Comparison of ENCODE assay signal across 17 mouse cellular contexts in genomic region chr1:170815287-170816004, GRCm38 (mm10). TPM values are rescaled to one million over a fixed set of nuclear protein-coding genes. Genes with fewer than 3 reads are reported as not detected.
A peak's percentile ranks its signal among the peaks of the same experiment; 100 is the strongest.
DNase-seq lines count a peak whose midpoint lies in the region; ATAC-seq and TF ChIP-seq lines count a peak whose summit lies in the region.
"Had no signal": no experiment of that assay in that cellular context is flagged by ENCODE, and none has a peak within 500 bp of the region (broad histone marks: within the 10 kb centered on the region; RNA-seq: fewer than 3 reads in every experiment).

No protein-coding gene starts in this region.

- H3K9ac ChIP-seq in kidney, embryonic 15.5 days, result no peak overlapping the region
- no peak overlapping the region for H3K9ac ChIP-seq in intestine, embryonic 15.5 days
- H3K9ac ChIP-seq: embryonic facial prominence, embryonic 13.5 days; forebrain, embryonic 12.5 days; heart, embryonic 12.5 days had no signal

- 92% methylated on average over 2 of the region's 2 CpGs for WGBS in kidney, embryonic 15.5 days
- WGBS in intestine, embryonic 15.5 days, result 85% methylated on average over 2 of the region's 2 CpGs

- no peaks in the 10 kb centered on the region for H3K9me3 ChIP-seq in kidney, embryonic 15.5 days (replicated peaks)
- no peaks in the 10 kb centered on the region for H3K9me3 ChIP-seq in intestine, embryonic 15.5 days
- H3K9me3 ChIP-seq: embryonic facial prominence, embryonic 13.5 days; forebrain, embryonic 12.5 days; heart, embryonic 12.5 days had no signal

- no peaks in the 10 kb centered on the region for H3K27me3 ChIP-seq in kidney, embryonic 15.5 days
- H3K27me3 ChIP-seq in intestine, embryonic 15.5 days (replicated peaks), result no peaks in the 10 kb centered on the region
- H3K27me3 ChIP-seq: embryonic facial prominence, embryonic 13.5 days; forebrain, embryonic 12.5 days; heart, embryonic 12.5 days had no signal

- no peak overlapping the region for H3K4me2 ChIP-seq in kidney, embryonic 15.5 days
- H3K4me2 ChIP-seq in intestine, embryonic 15.5 days (replicated peaks), result no peak overlapping the region
- H3K4me2 ChIP-seq: embryonic facial prominence, embryonic 13.5 days; forebrain, embryonic 12.5 days; heart, embryonic 12.5 days had no signal

- H3K36me3 ChIP-seq in kidney, embryonic 15.5 days, result peaks cover 10% of the 10 kb centered on the region
- H3K36me3 ChIP-seq in intestine, embryonic 15.5 days, result no peaks in the 10 kb centered on the region
- H3K36me3 ChIP-seq: forebrain, embryonic 12.5 days had no signal

- no peaks in the 10 kb centered on the region for H3K4me1 ChIP-seq in kidney, embryonic 15.5 days
- H3K4me1 ChIP-seq in intestine, embryonic 15.5 days (replicated peaks), result no peaks in the 10 kb centered on the region
- H3K4me1 ChIP-seq: embryonic facial prominence, embryonic 13.5 days; forebrain, embryonic 12.5 days; heart, embryonic 12.5 days had no signal

- no peak overlapping the region for H3K4me3 ChIP-seq in kidney, embryonic 15.5 days (replicated peaks)
- H3K4me3 ChIP-seq in intestine, embryonic 15.5 days (replicated peaks), result no peak overlapping the region
- no peak overlapping the region for H3K4me3 ChIP-seq in layer of hippocampus, adult 2 months
- H3K4me3 ChIP-seq: embryonic facial prominence, embryonic 13.5 days; forebrain, embryonic 12.5 days; heart, embryonic 12.5 days had no signal

- ATAC-seq in kidney, embryonic 15.5 days (replicated peaks; ENCODE audit: low FRiP score), result no peak
- ATAC-seq in intestine, embryonic 15.5 days, result peak; percentile 58; the same call in 1 of the 2 replicates
- ATAC-seq: forebrain, embryonic 16.5 days had no signal

- TF ChIP-seq CTCF in layer of hippocampus, adult 2 months (conservative IDR thresholded peaks at IDR 0.05), result no peak

- H3K27ac ChIP-seq in kidney, embryonic 15.5 days, result no peak overlapping the region
- H3K27ac ChIP-seq in intestine, embryonic 15.5 days, result no peak overlapping the region
- no peak overlapping the region for H3K27ac ChIP-seq in layer of hippocampus, adult 2 months
- H3K27ac ChIP-seq: embryonic facial prominence, embryonic 13.5 days; forebrain, embryonic 12.5 days had no signal

- DNase-seq in kidney, adult 11 months, result peak; percentile 14
- DNase-seq in kidney, postnatal 36 days, result peak; percentile 18 to 24
- DNase-seq in kidney, postnatal 4 days, result no peak
- no peak for DNase-seq in layer of hippocampus, adult 2 months (ENCODE audit: low spot score in 2 of 2)
- DNase-seq in cerebellum, adult 11 months, result no peak
- DNase-seq: adrenal gland, postnatal 14 days; cerebellum, adult 18-20 months; cerebellum, adult 9-11 months; cerebellum, postnatal 36 days; gastrocnemius, postnatal 10 days; heart, postnatal 36 days had no signal

RNA-seq across cellular contexts. Expression of gene Atf6, which starts 52.1 kb away (rescaled TPM):
- polyA plus RNA-seq in kidney, embryonic 15.5 days (2015; fragmentation: Nextera tagmentation; extraction: Ambion mirVana), result 9.1 and 9.2 TPM in 2 replicates
- polyA plus RNA-seq in intestine, embryonic 15.5 days (2015; fragmentation: Nextera tagmentation; extraction: Ambion mirVana), result 8.8 TPM in 2 replicates
- total RNA-seq in layer of hippocampus, adult 2 months (2021), result 10 to 100 TPM; 51.2 to 51.3 TPM

Comparison
In these comparisons a context has a peak if more than half of its experiments do, and no peak if none do; other contexts are left out.
1. DNase-seq: peak in kidney, adult 11 months (single experiment) and kidney, postnatal 36 days (2 of 2); none in kidney, postnatal 4 days (0 of 2), layer of hippocampus, adult 2 months (0 of 2) and cerebellum, adult 11 months (single experiment).